Mouse (Mus musculus) 3T3-L1 (cell line): ENCODE results near the gene Reep1.

ENCODE experiments used
- DNase-seq: peaks from one replicate; pipeline ENCODE4 v3.0.0-alpha.2; 2015; ENCODE audit warnings: low read depth, low spot score

Reep1 gene

DNA sequence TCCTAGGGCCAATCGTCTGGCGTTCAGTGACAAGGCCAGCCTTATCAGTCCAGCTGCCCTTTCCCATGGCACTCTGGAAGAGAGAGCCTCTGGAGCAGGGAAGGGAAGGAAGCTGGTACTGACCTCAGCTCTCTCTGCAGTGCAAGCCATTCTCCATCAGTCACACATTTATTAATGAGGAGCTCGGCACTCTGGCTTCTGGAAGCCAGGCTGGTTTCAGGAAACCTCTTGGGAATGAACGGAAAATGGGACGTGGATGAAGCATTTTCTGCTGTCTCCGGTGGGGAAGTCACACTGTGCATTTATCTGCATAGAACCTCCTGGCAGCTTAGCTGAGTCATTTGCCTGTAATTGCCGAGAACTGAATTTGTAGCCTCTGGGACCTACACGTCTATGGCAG is 29.8 kb downstream of the Reep1 start:
- DNase-seq, result no peak

DNA sequence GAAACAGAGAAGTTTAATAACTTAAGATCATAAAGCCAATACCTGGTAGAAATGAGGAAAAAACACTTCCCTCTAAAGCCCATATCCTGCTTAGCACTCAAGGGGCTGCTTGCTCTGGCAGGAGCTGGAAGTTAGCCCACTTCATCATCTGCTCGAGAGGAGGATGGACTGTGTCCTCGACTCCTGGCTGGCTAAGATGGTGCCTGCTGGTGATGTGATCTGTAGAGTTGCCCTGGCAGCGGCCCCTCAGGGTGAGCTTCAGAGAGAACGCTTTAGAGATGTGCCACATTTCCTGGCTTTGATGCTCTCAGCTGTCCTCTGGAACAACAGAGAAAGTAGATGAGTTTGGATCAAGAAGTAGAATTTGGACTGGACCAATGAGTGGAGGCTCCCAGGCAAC is 31.2 kb downstream of the Reep1 start:
- DNase-seq, result no peak

DNA sequence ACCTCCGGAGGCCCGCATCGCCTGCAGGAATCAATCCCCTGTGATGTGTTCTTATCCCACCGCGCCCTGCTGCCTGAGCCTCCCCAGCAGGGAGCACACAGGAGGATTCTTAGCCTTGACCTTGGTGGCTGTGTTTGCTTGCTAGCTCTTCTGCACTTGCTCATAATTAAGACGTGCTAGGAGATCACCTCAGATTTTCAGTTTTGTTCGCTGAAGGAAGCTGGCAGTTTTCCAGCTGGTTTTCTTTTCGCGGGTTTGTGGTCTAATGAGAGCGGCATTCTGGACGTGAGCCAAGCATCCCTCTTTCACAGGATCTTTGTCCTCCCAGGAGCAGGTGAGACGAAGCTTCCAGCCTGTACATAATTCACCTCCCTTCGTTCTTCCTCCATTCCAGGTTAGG is 33.6 kb downstream of the Reep1 start:
- DNase-seq, result no peak

DNA sequence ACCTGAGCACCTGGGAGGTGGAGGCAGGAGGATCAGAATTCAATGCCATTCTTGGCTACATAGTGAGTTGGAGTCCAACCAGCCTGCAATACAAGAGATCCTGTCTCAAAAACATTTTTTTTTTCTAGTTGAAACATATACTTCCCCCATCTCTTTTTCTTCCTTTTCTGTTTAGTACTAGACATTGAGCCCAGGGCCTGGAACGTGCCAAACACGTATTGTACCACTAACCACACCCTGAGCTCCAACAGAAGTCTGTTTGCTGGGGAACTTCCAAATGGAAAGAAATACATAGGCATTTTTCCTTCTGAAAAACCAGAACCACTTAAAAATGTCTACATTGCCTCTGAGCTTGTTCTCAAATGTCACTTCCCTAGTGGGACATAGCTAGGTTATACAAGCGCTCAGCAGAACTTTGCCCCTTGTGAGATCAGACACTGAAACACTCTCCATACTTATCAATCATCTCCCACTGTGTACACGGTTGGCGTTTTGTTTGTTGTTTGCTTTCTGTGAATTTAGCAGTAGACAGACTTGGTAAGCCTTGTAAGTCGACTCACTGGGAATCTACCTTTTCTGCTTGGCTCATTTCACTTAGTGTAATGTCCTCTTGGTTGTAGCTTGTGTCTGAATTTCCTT is 34.8 kb downstream of the Reep1 start:
- DNase-seq, result no peak

DNA sequence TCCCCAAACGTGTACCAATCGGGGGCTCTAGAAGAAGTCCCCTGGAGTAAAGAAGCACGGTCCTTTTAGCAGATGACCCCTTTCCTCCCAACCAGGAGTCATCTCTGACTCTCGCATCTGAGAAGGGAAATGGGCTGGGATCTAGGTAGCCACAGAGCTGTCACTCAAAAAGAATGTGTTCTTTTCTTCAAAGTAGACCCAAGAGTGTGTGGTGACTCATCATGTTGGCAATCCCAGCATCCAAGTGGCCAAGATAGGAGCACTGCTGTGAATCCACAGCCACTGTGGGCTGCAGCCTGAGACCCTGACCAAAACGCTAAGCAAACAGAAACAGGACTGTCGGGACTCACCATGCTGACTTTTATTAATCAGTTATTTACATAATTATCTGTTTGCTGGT is 37.6 kb downstream of the Reep1 start:
- DNase-seq, result peak; percentile 88

DNA sequence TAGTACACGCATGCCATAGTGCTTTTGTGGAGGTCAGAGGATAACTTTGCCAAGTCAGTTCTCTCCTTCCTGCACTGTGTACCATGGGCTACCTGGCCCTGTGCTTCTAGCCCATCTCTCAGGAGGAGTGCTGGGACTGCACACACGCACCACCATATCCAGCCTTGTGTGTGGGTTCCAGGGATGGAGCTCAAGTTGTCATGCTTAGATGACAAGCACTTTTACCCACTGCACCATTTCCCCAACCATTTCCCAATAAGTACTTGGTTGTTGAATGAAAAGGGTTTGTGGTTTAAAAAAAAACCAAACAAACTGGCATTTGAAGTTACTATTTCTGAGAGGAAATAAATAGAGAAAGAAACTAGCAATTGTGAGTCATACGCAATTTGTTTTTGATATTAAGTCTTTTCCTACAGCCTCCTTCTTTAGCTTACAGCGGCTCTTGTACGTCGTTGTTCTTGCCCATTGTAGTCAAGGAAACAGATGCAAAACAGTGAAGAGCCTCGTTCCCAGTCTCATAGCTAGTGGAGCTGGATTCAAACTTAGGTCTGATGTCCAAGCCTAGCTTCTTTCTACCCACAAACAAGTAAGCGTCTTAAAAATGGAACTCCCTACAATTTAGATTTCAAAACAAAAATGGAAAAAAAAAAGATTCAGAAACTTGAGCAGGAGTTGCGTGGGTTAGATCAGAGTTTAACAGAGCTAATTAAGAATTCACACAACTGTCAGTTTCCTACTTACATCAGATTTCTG is 38.3 kb downstream of the Reep1 start:
- peak; percentile 20 for DNase-seq

DNA sequence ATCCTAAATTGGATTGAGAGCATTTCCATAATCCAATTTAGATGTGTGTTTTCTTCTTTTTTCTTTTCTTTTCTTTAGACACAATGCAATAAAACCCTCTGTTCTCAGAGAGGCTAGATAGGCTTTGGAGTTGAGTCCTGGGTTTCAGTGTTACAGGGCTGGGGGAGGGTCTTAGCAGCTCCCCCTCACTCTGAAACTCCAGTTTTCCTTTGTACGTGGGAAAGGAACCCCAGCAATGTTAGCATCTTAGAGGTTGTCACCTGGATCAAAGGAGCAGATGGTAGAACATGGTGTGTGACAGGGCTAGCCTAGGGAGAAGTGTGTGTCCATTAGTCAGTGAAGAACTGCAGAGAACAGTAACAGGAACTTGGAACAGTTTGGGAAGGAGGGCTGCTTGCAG is 38.9 kb downstream of the Reep1 start:
- no peak for DNase-seq

DNA sequence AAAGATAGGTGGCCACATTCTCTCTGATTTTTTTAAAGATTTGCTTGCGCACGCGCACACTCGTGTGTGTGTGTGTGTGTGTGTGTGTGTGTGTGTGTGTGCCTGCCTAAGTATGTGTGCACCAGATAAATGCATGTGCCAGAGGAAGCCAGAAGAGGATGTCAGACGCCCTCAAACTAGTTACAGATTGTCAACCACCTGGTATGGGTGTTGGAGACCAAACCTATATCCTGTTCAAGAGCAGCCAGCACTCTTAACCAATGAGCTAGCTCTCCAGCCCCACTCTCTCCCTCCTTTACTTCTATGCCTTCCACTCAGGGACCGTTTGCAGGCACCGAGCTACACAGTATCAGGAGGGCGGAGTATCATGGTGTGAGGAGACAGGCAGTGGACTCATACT is 39.5 kb downstream of the Reep1 start:
- DNase-seq, result no peak

DNA sequence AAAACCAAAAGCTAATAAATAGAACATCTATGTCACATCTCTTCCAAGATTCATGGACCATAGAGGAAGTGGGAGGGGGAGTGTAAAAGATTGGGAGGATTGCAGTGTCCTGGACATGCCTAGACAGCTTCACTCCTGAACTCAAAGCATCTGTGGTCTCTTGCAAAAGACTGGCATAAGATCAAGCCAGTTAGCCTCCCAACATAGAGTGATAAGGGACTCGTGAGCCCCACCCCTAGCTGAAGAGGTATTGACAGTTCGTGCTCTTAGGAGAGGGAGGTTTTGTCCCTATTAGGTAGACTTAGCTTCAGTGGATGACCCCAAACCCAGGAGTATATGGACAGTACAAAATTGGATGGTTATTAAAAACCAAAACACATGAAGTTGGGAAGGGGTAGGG is 44.2 kb downstream of the Reep1 start:
- DNase-seq, result no peak

DNA sequence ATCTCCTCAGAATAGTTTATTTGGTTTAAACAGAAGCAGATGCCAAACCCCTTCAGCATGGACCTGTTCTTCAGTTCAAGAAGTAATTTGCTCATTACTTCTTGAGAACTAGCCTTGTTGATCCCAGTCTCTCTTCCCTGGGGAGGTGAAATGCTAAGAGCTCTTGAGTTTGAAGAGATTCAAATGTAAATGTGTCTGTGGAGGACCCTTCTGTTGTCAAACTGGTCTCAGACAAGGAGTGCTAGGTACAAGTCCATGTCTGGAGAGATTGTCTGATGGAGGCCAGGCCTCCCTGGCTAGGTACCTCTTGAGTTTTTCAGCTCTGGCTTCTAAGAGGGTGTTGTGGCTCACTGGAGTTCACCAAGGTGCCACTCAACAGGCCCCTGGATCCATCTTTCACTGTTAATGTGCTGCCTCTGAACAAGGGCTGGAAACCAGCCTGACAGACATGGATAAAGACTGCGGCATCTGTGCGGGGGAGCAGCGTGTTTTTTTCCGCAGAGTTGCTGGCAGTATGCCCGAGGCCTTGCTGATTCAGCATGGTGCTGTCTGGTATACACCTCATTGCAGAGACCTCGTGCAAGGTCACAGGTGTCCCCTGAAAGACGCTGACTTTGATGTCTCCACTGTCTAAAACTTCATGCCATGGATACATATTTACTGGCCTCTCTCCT is 45.6 kb downstream of the Reep1 start:
- no peak for DNase-seq

DNA sequence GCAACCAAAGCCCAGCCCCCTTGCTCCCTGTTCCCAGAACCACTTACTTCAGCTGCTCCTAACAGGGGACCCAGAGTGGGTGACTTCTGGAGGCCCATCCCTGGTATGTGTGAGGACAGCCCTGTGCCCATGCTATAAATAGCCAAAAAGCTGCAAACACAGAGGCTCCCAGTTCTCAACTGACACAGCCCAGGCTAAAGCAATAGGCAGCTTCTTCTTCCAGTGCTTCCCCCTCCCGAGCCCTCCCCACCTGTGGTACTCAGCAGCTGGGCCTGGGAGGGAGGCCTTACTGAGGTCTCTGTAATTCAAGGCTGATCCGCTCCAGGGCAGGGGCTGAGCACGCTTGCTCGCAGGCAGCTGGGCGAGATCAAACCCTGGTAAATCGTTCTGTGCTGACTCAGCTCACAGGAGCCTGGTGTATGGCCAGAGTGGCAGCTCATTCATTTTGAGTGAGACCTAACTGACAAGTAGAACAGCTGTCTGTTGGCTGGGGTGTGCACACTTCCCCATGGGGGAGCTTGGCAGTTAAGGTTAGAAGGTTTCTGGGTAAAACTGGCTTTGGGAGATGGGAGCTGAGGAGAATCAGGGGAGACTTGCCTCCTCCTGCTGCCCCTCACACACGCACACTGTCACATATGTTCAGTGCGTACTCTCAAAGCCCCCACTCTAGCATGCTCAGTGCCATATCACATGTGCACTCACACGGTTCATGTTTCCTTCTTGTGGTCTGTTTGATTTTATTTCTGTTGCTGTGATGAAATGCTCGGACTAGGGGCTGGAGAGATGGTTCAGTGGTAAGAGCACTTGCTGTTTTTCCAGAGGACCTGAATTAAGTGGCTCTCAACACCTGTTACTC is 49.9 kb downstream of the Reep1 start:
- peak; percentile 73 for DNase-seq

DNA sequence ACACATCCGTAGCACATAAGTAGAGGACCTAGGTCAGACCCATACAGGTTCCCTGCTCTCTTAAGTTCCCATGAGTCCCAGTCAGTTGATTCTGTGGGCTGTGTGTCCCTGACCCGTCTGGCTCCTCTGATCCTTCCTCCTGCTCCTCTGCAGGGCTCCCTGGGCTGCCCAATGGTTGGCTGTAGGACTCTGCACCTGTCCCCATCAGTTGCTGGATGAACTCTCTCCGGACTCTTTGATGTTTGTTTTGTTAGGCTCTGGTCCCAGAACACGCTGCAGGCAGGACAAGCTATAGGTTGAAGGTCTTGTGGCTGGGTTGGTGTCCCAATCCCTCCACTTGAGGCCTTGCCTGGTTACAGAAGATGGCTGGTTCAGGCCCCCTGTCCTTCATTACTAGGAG is 51.4 kb downstream of the Reep1 start:
- no peak for DNase-seq

DNA sequence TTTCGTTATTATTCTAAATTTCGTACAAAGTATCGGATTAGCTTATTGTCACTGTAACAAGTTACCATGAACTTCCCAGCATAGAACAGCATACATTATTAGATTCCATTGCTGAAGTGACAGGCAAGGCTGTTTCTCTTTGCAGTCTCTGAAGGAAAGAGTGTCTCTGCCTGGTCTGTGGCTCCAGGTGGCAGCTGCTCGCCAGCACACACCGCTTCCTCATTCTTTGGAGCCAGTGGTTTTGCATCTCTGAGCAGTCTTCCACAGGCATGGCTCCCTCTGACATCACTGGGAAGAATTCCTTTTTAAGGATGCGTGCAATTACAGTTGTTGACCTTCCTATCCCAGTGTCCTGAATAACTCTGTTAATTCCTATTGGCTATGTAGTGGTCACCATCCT is 52.7 kb downstream of the Reep1 start:
- no peak for DNase-seq

DNA sequence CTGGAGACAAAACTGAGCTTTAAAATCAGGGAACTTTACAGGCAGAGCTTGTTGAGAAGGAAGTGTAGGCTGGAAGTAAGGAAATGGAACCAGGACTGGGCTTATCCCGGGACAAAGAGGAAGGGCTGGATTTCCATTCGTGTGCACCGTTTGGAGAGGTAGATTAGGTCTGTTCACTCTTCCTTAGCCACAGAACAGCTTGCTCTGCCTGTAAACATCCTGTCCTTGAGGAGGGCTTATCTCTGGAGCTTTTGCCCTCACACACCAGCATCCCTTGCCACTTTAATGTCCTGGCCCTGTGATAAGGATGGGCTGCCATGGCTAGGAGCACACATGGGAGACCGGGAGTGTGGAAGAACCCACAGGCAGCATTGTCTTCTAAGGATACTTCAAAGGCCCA is 60.4 kb downstream of the Reep1 start:
- DNase-seq, result no peak

DNA sequence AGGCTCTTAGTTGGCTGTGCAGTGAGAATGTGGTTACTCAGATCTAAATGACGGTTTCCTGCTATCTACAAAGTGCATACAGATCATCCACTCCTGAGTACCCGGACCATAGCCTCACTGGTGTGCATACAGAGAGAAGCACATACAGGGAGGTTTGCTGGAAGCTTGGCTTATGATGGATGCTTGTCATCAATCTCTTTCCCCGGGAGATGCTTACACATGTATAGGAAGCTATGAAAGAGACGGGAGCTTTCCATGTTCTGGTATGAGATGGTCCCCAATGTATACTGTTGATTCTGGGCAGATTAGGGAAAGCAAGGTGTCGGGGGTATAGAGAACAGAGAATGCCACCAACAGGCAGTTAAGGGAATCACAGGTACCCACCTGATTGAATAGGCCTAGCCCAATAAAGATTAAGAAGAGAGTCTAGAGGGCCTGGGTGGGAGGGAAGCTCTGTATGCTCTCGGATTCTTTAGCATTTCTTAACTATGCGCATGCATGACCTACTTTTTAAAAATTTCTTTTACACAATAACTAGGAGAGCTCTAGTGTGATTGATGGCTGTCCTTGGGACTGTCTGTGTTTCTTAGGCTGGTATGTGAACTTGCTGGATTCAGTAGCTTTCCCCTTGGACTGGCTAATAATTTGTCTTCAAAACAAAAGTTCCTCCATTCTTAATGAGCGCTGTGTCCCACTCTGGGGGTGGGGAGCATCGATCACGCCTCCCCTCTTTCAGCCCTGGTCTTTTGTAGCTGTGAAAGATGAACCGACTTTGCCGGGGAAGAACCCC is 62.7 kb downstream of the Reep1 start:
- no peak for DNase-seq

DNA sequence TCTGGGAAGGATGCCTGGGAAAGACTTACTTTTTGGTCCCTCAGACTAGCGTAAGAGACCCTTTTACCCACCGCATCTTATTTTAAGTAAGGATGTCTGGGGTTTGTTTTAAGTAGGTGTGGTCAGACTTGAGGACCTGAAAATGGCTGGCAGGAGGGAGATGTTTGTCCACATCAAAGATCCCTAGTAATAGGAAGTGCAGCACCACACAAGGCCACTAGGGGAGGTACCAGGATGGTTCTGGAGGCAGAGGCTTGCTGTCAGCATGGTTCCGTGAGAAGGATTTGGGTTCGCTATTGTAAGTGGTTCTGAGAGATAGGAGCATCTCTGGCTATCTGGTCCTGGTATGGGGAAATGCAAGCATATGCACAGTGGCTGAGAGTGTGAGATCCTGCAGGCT is 63.5 kb downstream of the Reep1 start:
- no peak for DNase-seq

DNA sequence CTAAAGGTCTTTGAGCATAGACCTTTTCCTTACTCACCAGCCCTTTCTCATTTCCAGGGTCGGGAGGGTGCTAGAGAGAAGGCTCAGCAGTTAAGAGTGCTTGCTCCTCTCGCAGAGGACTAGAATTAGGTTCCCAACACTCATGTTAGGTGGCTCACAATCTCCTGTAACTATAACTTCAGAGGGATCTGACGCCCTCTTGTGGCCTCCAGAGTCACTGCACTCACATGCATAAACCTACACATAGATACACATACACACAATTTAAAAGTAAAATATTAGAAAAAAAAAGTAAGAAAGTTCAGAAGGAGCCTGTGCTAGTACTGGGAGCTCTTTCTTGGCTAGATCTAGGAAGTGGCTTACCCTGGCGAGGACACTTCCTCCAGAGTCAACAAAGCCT is 63.9 kb downstream of the Reep1 start:
- DNase-seq, result no peak

DNA sequence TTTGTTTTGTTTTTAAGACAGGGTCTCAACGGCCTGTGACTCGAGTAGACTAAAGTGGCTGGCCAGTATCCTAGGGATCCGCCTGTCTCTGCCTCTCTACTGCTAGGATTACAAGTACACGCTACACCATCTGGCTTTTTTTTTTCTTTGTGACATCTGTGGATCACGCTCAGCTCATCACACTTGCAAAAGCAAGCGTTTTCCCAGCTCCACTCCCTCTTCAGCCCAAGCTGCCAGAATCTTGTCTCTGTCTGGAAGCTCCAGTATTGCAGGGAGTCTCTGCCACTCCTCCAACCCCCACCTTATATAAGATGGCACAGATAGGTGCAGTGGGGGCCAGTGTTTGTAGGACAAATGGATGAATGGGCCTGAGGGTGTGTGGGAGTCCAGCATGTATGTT is 64.8 kb downstream of the Reep1 start:
- DNase-seq, result no peak

DNA sequence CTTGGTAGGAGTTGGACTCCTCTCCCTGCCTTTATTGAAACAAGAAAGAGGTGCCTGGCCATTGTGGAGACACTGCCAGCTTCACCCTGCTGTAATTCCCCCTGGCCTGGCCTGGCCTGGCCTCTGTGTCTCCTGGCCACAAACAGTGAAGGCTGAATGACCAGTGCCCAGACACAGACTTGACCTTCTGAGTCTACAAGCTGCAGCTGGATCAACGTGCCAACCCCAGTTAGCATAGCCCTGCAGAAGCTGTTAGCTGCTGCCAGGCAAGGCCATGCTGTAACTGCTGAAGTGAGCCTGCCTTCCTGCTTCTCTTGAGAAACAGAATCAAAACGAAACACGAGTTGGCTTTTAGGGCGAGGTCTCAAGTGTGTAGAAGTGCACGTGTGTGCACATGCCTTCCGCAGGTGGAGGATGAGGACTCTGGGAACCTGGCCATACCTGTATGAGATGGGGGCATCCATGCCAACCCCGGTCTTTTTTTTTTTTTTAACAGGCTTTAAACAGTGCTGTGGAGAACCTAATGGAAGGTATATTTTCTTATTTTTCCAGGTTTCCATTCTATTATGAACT is 65.4 kb downstream of the Reep1 start:
- no peak for DNase-seq

DNA sequence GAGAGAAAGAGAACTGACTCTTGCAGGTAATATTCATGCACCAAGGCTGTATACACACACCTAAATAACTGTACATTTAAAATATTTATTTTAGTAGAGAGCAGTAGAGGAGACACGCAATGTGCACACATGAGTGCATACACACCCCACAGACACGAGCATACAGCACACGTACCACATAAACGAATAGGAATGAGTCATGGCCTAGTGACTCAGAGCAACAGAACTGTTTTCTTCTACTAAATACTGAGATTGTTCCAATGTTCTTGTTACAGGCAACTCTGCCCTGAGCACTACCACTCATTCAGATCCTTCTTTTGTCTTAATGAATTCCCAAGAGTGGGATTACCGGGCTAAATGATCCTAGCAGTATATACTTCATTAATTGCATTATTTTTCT is 70.7 kb downstream of the Reep1 start:
- DNase-seq, result peak; percentile 66

DNA sequence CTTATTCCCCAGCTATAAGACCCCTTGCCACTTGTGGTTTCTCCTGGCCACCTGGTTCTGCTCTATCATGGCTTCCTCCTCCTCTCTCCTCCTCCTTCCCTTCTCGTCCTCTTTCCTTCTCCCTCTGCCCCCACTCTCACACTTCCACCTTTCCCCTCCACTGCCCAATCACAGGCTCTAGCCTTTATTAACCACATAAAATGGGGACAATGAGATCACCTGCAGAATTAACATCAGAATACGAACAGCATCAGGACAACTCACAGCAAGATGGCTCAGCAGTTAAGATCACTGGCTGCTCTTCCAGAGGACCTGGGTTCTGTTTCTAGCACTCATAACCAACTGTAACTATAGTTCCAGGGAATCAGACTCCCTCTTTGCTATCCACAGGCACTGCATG is 72.5 kb downstream of the Reep1 start:
- DNase-seq, result no peak
